Mouse (Mus musculus): ENCODE data around the gene Abcb10. TPM values are rescaled to one million over a fixed set of nuclear protein-coding genes. Genes with fewer than 3 reads are reported as not detected.

Gene Abcb10
- polyA plus RNA-seq, 1 experiment from 2014 or later = 10.8 TPM

MicroRNA genes within 50 kb of the gene (microRNA counts, 519-probe panel; counts per million panel counts)
- microRNA mmu-miR-1967 = 2,391 counts per million, percentile 56 among the panel's probes with 10 or more counts

Small RNA genes lying within 50 kb of the gene (microRNA-seq; reads per million reads assigned to microRNA genes)
- gene Mir1967 = not detected

Other genes with a start within 250 kb of the Abcb10 start
- 82.6 and 83.8 TPM in 2 replicates for gene Rab4a, start 177.1 kb downstream of the Abcb10 start, polyA plus RNA-seq (2015; fragmentation: Nextera tagmentation; extraction: Ambion mirVana)
- 6.6 and 7.0 TPM in 2 replicates for gene Ccsap, start 122.9 kb downstream of the Abcb10 start, polyA plus RNA-seq (2015; fragmentation: Nextera tagmentation; extraction: Ambion mirVana)
- 6.3 and 6.6 TPM in 2 replicates for gene Acta1, start 88.4 kb downstream of the Abcb10 start, polyA plus RNA-seq (2015; fragmentation: Nextera tagmentation; extraction: Ambion mirVana)
- gene Nup133, start 33.9 kb downstream of the Abcb10 start, polyA plus RNA-seq (2015; fragmentation: Nextera tagmentation; extraction: Ambion mirVana) = 31.5 and 31.8 TPM in 2 replicates
- 27.1 and 30.0 TPM in 2 replicates for gene Taf5l, start 38.3 kb upstream of the Abcb10 start, polyA plus RNA-seq (2015; fragmentation: Nextera tagmentation; extraction: Ambion mirVana)
- 4.3 and 4.6 TPM in 2 replicates for gene Urb2, start 38.4 kb upstream of the Abcb10 start, polyA plus RNA-seq (2015; fragmentation: Nextera tagmentation; extraction: Ambion mirVana)
- 47.8 and 48.9 TPM in 2 replicates for gene Galnt2, start 248.3 kb upstream of the Abcb10 start, polyA plus RNA-seq (2015; fragmentation: Nextera tagmentation; extraction: Ambion mirVana)

Measured in forebrain, embryonic 16.5 days (tissue).